Mouse (Mus musculus) bone marrow macrophage, adult 2 months (primary cell): ENCODE measurements around the gene Mob3a.

Source experiments
- CTCF ChIP-seq: IDR thresholded peaks from 2 replicates; pipeline ENCODE4 v1.5.1; 2012; ENCODE audit warnings: low read depth, mild to moderate bottlenecking, low read length, moderate library complexity
- POLR2A ChIP-seq: IDR thresholded peaks from 2 replicates; pipeline ENCODE4 v1.6.1; 2012; ENCODE audit warnings: mild to moderate bottlenecking, low read depth, low read length, borderline replicate concordance

GRCm38 (mm10) chr10:80635345-80635744, 66.4 kb downstream of the Mob3a start:
- TF ChIP-seq CTCF (no peak), POLR2A (no peak)
